Mouse (Mus musculus): ENCODE measurements around the gene Myh14. TPM values are rescaled to one million over a fixed set of nuclear protein-coding genes. Genes with fewer than 3 reads are reported as not detected.

The Myh14 gene
- polyA plus RNA-seq, 1 experiment from 2014 or later: 4.3 TPM

DNA sequence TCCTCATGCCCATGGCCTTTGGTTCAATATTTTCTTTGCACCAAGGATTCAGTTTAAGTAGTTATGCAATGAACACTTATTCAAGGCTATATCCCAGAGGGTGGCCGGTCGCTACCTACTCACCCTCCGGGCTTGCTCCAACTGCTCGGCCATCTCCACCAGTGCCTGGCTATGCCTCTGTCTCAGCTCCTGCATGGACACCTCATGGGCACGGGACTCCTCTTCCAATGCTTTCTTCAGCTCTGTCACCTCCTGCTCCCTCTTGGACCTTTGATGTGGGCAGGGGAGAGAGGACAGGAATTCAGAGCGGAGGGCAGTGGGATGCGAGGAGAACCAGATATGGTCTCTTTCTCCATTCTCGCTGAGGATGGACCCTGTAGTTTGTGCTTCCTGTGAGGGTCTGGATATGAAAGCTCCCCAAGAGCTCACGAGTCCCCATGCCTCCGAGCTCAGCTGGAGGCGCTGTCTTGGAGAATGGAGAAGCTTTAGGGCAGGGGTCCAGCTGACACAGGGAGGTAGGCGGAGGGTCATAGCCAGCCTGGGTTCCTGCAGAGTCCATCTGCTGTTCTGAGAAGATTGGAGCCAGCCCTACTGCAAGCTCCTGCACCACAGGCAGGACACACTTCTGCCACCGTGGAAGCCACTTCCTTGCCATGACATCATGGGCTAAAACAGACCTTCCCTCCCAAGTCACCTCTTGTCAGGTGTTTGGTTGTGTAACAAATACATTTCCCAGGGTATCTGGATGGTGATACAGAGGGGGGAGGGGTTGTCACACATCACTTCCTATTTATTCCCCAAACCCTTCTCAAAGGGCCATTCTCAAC lies 45.2 kb downstream of the Myh14 start:
- WGBS: 87% methylated on average over 13 of the region's 13 CpGs
- H3K36me3 ChIP-seq (replicated peaks): no peaks in the 10 kb centered on the region
- no peak for DNase-seq (ENCODE audit: low spot score)

GRCm38 (mm10) chr7:44624828-44625227 lies 45.8 kb downstream of the Myh14 start:
- no peak overlapping the region for H3K27ac ChIP-seq (replicated peaks)
- DNase-seq (ENCODE audit: low spot score): no peak
- H3K4me1 ChIP-seq: peaks cover 6% of the 10 kb centered on the region
- H3K4me3 ChIP-seq: no peak overlapping the region
- H3K36me3 ChIP-seq (replicated peaks): no peaks in the 10 kb centered on the region
- 63% methylated on average over 14 of the region's 14 CpGs for WGBS
- H3K27me3 ChIP-seq (replicated peaks; ENCODE audit: low read depth, poor library complexity, severe bottlenecking): 0 out of 2 replicates have a peak, but pooled peaks cover 3% of the 10 kb centered on the region
- no peaks in the 10 kb centered on the region; the same call in 1 of the 2 replicates for H3K9me3 ChIP-seq

More for the DNA sequence above, 45.2 kb downstream of the Myh14 start:
- Histone ChIP-seq H3K4me3 (no peak overlapping the region), H3K4me1 (peaks cover 6% of the 10 kb centered on the region), H3K9me3 (no peaks in the 10 kb centered on the region; the same call in 1 of the 2 replicates), H3K27ac (replicated peaks) (no peak overlapping the region), H3K27me3 (replicated peaks; ENCODE audit: low read depth, poor library complexity, severe bottlenecking) (0 out of 2 replicates have a peak, but pooled peaks cover 3% of the 10 kb centered on the region)

DNA sequence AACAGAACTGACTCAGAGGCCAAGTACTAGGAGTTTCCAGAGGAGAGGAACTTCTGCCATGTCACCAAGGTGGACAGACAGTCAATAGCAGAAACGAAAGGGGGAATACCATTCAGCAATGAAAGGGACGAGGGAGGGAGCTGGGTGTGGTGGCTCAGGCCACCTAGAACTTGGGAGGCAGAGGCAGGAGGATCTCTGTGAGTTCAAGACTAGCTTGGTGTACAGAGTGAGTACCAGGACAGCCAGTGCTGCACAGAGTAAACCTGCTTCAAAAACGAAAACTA lies 46.2 kb downstream of the Myh14 start:
- H3K9me3 ChIP-seq: peaks cover 3% of the 10 kb centered on the region; the same call in 1 of the 2 replicates

GRCm38 (mm10) chr7:44623714-44624542 lies 46.7 kb downstream of the Myh14 start:
- Histone ChIP-seq H3K4me1 (peaks cover 6% of the 10 kb centered on the region), H3K27ac (replicated peaks) (no peak overlapping the region), H3K27me3 (replicated peaks; ENCODE audit: low read depth, poor library complexity, severe bottlenecking) (0 out of 2 replicates have a peak, but pooled peaks cover 3% of the 10 kb centered on the region), H3K36me3 (replicated peaks) (no peaks in the 10 kb centered on the region), H3K9me3 (peaks cover 3% of the 10 kb centered on the region; the same call in 1 of the 2 replicates), H3K4me3 (no peak overlapping the region)
- peak; percentile 40 for DNase-seq (ENCODE audit: low spot score)
- 49% methylated on average over 18 of the region's 18 CpGs for WGBS

More for the DNA sequence above, 46.2 kb downstream of the Myh14 start:
- 76% methylated on average over 3 of the region's 3 CpGs for WGBS
- Histone ChIP-seq H3K4me3 (no peak overlapping the region), H3K27me3 (replicated peaks; ENCODE audit: low read depth, poor library complexity, severe bottlenecking) (0 out of 2 replicates have a peak, but pooled peaks cover 3% of the 10 kb centered on the region), H3K27ac (replicated peaks) (no peak overlapping the region), H3K36me3 (replicated peaks) (no peaks in the 10 kb centered on the region), H3K4me1 (peaks cover 6% of the 10 kb centered on the region)
- no peak for DNase-seq (ENCODE audit: low spot score)

GRCm38 (mm10) chr7:44617059-44617458 lies 53.6 kb downstream of the Myh14 start:
- WGBS: 75% methylated on average over 3 of the region's 3 CpGs

GRCm38 (mm10) chr7:44615987-44616386 lies 54.7 kb downstream of the Myh14 start:
- H3K9me3 ChIP-seq: peaks cover 7% of the 10 kb centered on the region; the same call in 1 of the 2 replicates
- 78% methylated on average over 14 of the region's 14 CpGs for WGBS
- H3K27ac ChIP-seq (replicated peaks): no peak overlapping the region
- peaks cover 22% of the 10 kb centered on the region for H3K4me1 ChIP-seq
- no peak for DNase-seq (ENCODE audit: low spot score)
- no peak overlapping the region for H3K4me3 ChIP-seq
- H3K36me3 ChIP-seq (replicated peaks): no peaks in the 10 kb centered on the region
- peaks cover 34% of the 10 kb centered on the region for H3K27me3 ChIP-seq (replicated peaks; ENCODE audit: low read depth, poor library complexity, severe bottlenecking)

More at GRCm38 (mm10) chr7:44617059-44617458, 53.6 kb downstream of the Myh14 start:
- peaks cover 34% of the 10 kb centered on the region for H3K27me3 ChIP-seq (replicated peaks; ENCODE audit: low read depth, poor library complexity, severe bottlenecking)
- DNase-seq (ENCODE audit: low spot score): no peak
- H3K36me3 ChIP-seq (replicated peaks): no peaks in the 10 kb centered on the region
- H3K4me3 ChIP-seq: no peak overlapping the region
- peaks cover 22% of the 10 kb centered on the region for H3K4me1 ChIP-seq
- H3K9me3 ChIP-seq: peaks cover 7% of the 10 kb centered on the region; the same call in 1 of the 2 replicates
- H3K27ac ChIP-seq (replicated peaks): no peak overlapping the region

GRCm38 (mm10) chr7:44615309-44615708 lies 55.3 kb downstream of the Myh14 start:
- peak overlapping the region; percentile 34 for H3K4me3 ChIP-seq
- H3K27ac ChIP-seq (replicated peaks): no peak overlapping the region
- H3K9me3 ChIP-seq: peaks cover 7% of the 10 kb centered on the region; the same call in 1 of the 2 replicates
- 14% methylated on average over 10 of the region's 10 CpGs for WGBS
- peaks cover 34% of the 10 kb centered on the region for H3K27me3 ChIP-seq (replicated peaks; ENCODE audit: low read depth, poor library complexity, severe bottlenecking)
- H3K36me3 ChIP-seq (replicated peaks): no peaks in the 10 kb centered on the region
- peaks cover 22% of the 10 kb centered on the region for H3K4me1 ChIP-seq
- no peak for DNase-seq (ENCODE audit: low spot score)

GRCm38 (mm10) chr7:44614041-44614688 lies 56.5 kb downstream of the Myh14 start:
- WGBS: 5% methylated on average over 20 of the region's 20 CpGs
- Histone ChIP-seq H3K36me3 (replicated peaks) (no peaks in the 10 kb centered on the region), H3K4me1 (peaks cover 22% of the 10 kb centered on the region), H3K27ac (replicated peaks) (no peak overlapping the region), H3K9me3 (0 out of 2 replicates have a peak, but pooled peaks cover 4% of the 10 kb centered on the region), H3K4me3 (peak overlapping the region; percentile 40), H3K27me3 (replicated peaks; ENCODE audit: low read depth, poor library complexity, severe bottlenecking) (peaks cover 36% of the 10 kb centered on the region)
- DNase-seq (ENCODE audit: low spot score): peak; percentile 63

- H3K27me3 ChIP-seq (replicated peaks; ENCODE audit: low read depth, poor library complexity, severe bottlenecking): peaks cover 55% of the 10 kb centered on the region
- H3K27ac ChIP-seq (replicated peaks): no peak overlapping the region
- 88% methylated on average over 7 of the region's 7 CpGs for WGBS
- H3K36me3 ChIP-seq (replicated peaks): no peaks in the 10 kb centered on the region
- peaks cover 22% of the 10 kb centered on the region for H3K4me1 ChIP-seq
- no peaks in the 10 kb centered on the region for H3K9me3 ChIP-seq
- no peak for DNase-seq (ENCODE audit: low spot score)
- no peak overlapping the region for H3K4me3 ChIP-seq
Measured at GRCm38 (mm10) chr7:44612192-44612591, 58.5 kb downstream of the Myh14 start.

DNA sequence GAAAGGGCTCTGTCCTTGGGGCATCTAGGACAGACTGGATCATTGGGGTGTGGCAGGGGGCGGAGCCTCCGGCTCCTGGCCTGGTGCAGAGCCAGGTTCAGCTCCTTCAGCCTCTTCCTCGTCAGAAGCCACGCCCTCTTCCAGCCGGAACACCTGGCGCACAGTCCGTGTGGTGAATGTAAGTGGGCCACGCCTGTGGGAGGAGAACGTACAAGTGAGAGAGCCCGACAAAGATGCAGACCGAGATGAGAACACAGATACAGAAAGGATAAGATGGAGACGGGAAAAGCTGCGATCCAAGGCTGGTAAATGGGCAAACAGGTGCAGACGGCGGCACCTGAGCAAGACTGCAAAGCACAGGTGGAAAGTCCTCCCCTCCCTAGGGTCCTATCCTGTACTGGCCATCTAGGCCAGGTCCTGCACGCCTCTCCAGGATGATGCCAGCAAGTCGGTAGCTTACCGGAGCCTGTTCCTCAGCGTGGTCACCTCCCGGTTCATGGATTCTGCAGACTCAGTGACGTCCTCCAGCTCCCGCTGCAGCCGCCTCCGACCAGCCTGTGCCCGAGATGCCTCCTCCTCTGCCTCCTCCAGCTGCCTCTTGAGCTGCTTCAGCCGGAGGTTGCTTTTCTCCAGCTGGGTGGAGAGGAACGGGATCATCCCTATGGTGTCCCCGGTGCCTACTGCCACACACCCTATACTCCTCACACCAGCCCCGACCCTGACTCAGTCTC lies 64.3 kb downstream of the Myh14 start:
- Histone ChIP-seq H3K4me3 (peak overlapping the region; percentile 27; the same call in 1 of the 2 replicates), H3K27me3 (replicated peaks; ENCODE audit: low read depth, poor library complexity, severe bottlenecking) (peaks cover 71% of the 10 kb centered on the region), H3K27ac (replicated peaks) (no peak overlapping the region), H3K4me1 (peaks cover 54% of the 10 kb centered on the region), H3K9me3 (no peaks in the 10 kb centered on the region), H3K36me3 (replicated peaks) (no peaks in the 10 kb centered on the region)
- no peak for DNase-seq (ENCODE audit: low spot score)
- WGBS: 9% methylated on average over 29 of the region's 29 CpGs

- Histone ChIP-seq H3K36me3 (replicated peaks) (no peaks in the 10 kb centered on the region), H3K27me3 (replicated peaks; ENCODE audit: low read depth, poor library complexity, severe bottlenecking) (peaks cover 80% of the 10 kb centered on the region), H3K4me1 (peaks cover 55% of the 10 kb centered on the region), H3K9me3 (no peaks in the 10 kb centered on the region), H3K4me3 (no peak overlapping the region), H3K27ac (replicated peaks) (peak overlapping the region; percentile 76; the same call in 1 of the 2 replicates)
- WGBS: 34% methylated on average over 7 of the region's 7 CpGs
- DNase-seq (ENCODE audit: low spot score): no peak
Measured at GRCm38 (mm10) chr7:44605436-44605835, 65.2 kb downstream of the Myh14 start.

All from embryonic facial prominence, embryonic 10.5 days (tissue).